Mouse (Mus musculus) midbrain, embryonic 10.5 days (tissue): ENCODE data around the gene Pkm. TPM values are rescaled to one million over a fixed set of nuclear protein-coding genes. Genes with fewer than 3 reads are reported as not detected.
A peak's percentile ranks its signal among the peaks of the same experiment; 100 is the strongest.

Experiments used
- DNase-seq: peaks from one replicate; pipeline ENCODE4 v3.0.0-alpha.2; 2017; ENCODE audit warnings: low spot score
- H3K27ac ChIP-seq: fragments of 300-500 bp; sonication (generic); replicated peaks from 2 replicates; pipeline ENCODE4 v1.5.1; 2016; ENCODE audit warnings: mild to moderate bottlenecking
- H3K27me3 ChIP-seq: fragments of 300-500 bp; sonication (generic); 2 replicates; pipeline ENCODE4 v1.6.1; 2016; ENCODE audit warnings: low read depth, mild to moderate bottlenecking; ENCODE audit not compliant: poor library complexity, severe bottlenecking
- H3K36me3 ChIP-seq: fragments of 300-500 bp; sonication (generic); 2 replicates; pipeline ENCODE4 v1.6.1; 2016; ENCODE audit warnings: mild to moderate bottlenecking, moderate library complexity
- H3K4me1 ChIP-seq: fragments of 300-500 bp; sonication (generic); 2 replicates; pipeline ENCODE4 v1.6.1; 2016
- H3K4me3 ChIP-seq: fragments of 300-500 bp; sonication (generic); 2 replicates; pipeline ENCODE4 v1.5.1; 2016; ENCODE audit warnings: mild to moderate bottlenecking, moderate library complexity
- H3K9me3 ChIP-seq: fragments of 300-500 bp; sonication (generic); replicated peaks from 2 replicates; pipeline ENCODE4 v1.6.1; 2016; ENCODE audit warnings: mild to moderate bottlenecking
- WGBS: fragments of 180-500 bp; shearing (Covaris S2); methylation state at CpG from one replicate; pipeline ENCODE4 v1.1.7; 2016; 5-methylcytosine and 5-hydroxymethylcytosine counted together
- polyA plus RNA-seq: library from polyadenylated mRNA; unstranded; fragments of >200 nt; fragmentation: Nextera tagmentation; extraction: Ambion mirVana; gene quantifications from 2 replicates; pipeline ENCODE4 v1.2.1, GENCODE M21; 2016

Gene Pkm
- polyA plus RNA-seq, 1 experiment from 2014 or later: 3,271 TPM

GRCm38 (mm10) chr9:59695451-59695813 lies 39.3 kb downstream of the Pkm start:
- peaks cover 17% of the 10 kb centered on the region for H3K27me3 ChIP-seq
- no peaks in the 10 kb centered on the region for H3K9me3 ChIP-seq
- peaks cover 23% of the 10 kb centered on the region for H3K4me1 ChIP-seq
- WGBS: 57% methylated on average over 3 of the region's 3 CpGs
- no peak overlapping the region; the same call in 1 of the 2 replicates for H3K27ac ChIP-seq
- no peak for DNase-seq
- no peaks in the 10 kb centered on the region for H3K36me3 ChIP-seq
- H3K4me3 ChIP-seq: no peak overlapping the region

- WGBS: 76% methylated on average over 3 of the region's 3 CpGs
- Histone ChIP-seq H3K36me3 (no peaks in the 10 kb centered on the region), H3K4me1 (peaks cover 23% of the 10 kb centered on the region), H3K27ac (no peak overlapping the region), H3K27me3 (peaks cover 10% of the 10 kb centered on the region), H3K9me3 (no peaks in the 10 kb centered on the region), H3K4me3 (no peak overlapping the region)
- DNase-seq: no peak
Measured at GRCm38 (mm10) chr9:59696381-59696780, 40.2 kb downstream of the Pkm start.

GRCm38 (mm10) chr9:59701094-59701493 lies 44.9 kb downstream of the Pkm start:
- Histone ChIP-seq H3K27ac (no peak overlapping the region), H3K27me3 (no peaks in the 10 kb centered on the region), H3K36me3 (no peaks in the 10 kb centered on the region), H3K4me3 (no peak overlapping the region), H3K9me3 (no peaks in the 10 kb centered on the region), H3K4me1 (no peaks in the 10 kb centered on the region)
- no peak for DNase-seq
- 88% methylated on average over 7 of the region's 7 CpGs for WGBS

- H3K9me3 ChIP-seq: no peaks in the 10 kb centered on the region
- no peaks in the 10 kb centered on the region for H3K36me3 ChIP-seq
- DNase-seq: no peak
- no peaks in the 10 kb centered on the region for H3K4me1 ChIP-seq
- 81% methylated on average over 6 of the region's 6 CpGs for WGBS
- H3K27ac ChIP-seq: no peak overlapping the region
- H3K27me3 ChIP-seq: no peaks in the 10 kb centered on the region
- H3K4me3 ChIP-seq: no peak overlapping the region
Measured at GRCm38 (mm10) chr9:59703099-59703498, 46.9 kb downstream of the Pkm start.

GRCm38 (mm10) chr9:59706850-59707825 lies 51.0 kb downstream of the Pkm start:
- Histone ChIP-seq H3K36me3 (no peaks in the 10 kb centered on the region), H3K4me3 (no peak overlapping the region), H3K27me3 (no peaks in the 10 kb centered on the region), H3K9me3 (no peaks in the 10 kb centered on the region), H3K27ac (no peak overlapping the region), H3K4me1 (no peaks in the 10 kb centered on the region)
- 71% methylated on average over 10 of the region's 10 CpGs for WGBS
- no peak for DNase-seq

- Histone ChIP-seq H3K4me3 (no peak overlapping the region), H3K4me1 (0 out of 2 replicates have a peak, but pooled peaks cover 5% of the 10 kb centered on the region), H3K9me3 (no peaks in the 10 kb centered on the region), H3K36me3 (no peaks in the 10 kb centered on the region), H3K27ac (no peak overlapping the region), H3K27me3 (no peaks in the 10 kb centered on the region)
- 80% methylated on average over 3 of the region's 3 CpGs for WGBS
- no peak for DNase-seq
Measured at GRCm38 (mm10) chr9:59709225-59709624, 53.1 kb downstream of the Pkm start.

GRCm38 (mm10) chr9:59716275-59716898 lies 60.2 kb downstream of the Pkm start:
- 84% methylated on average over 7 of the region's 7 CpGs for WGBS
- Histone ChIP-seq H3K27ac (no peak overlapping the region), H3K9me3 (no peaks in the 10 kb centered on the region), H3K36me3 (no peaks in the 10 kb centered on the region), H3K4me3 (no peak overlapping the region), H3K4me1 (0 out of 2 replicates have a peak, but pooled peaks cover 5% of the 10 kb centered on the region), H3K27me3 (no peaks in the 10 kb centered on the region)
- no peak for DNase-seq

GRCm38 (mm10) chr9:59718237-59718636 lies 62.1 kb downstream of the Pkm start:
- WGBS: 87% methylated on average over 4 of the region's 4 CpGs
- Histone ChIP-seq H3K4me1 (peaks cover 6% of the 10 kb centered on the region; the same call in 1 of the 2 replicates), H3K27me3 (no peaks in the 10 kb centered on the region), H3K36me3 (no peaks in the 10 kb centered on the region), H3K27ac (no peak overlapping the region), H3K4me3 (no peak overlapping the region), H3K9me3 (no peaks in the 10 kb centered on the region)
- no peak for DNase-seq

GRCm38 (mm10) chr9:59721144-59721543 lies 65.0 kb downstream of the Pkm start:
- Histone ChIP-seq H3K4me3 (no peak overlapping the region), H3K9me3 (no peaks in the 10 kb centered on the region), H3K4me1 (peaks cover 9% of the 10 kb centered on the region; the same call in 1 of the 2 replicates), H3K27ac (no peak overlapping the region), H3K36me3 (no peaks in the 10 kb centered on the region), H3K27me3 (no peaks in the 10 kb centered on the region)
- WGBS: 88% methylated on average over 5 of the region's 5 CpGs
- DNase-seq: no peak

- H3K4me1 ChIP-seq: peaks cover 9% of the 10 kb centered on the region; the same call in 1 of the 2 replicates
- peak overlapping the region; percentile 47 for H3K27ac ChIP-seq
- no peaks in the 10 kb centered on the region for H3K36me3 ChIP-seq
- no peaks in the 10 kb centered on the region for H3K9me3 ChIP-seq
- WGBS: 21% methylated on average over 10 of the region's 10 CpGs
- H3K27me3 ChIP-seq: no peaks in the 10 kb centered on the region
- peak; percentile 72 for DNase-seq
- H3K4me3 ChIP-seq: no peak overlapping the region
Measured at GRCm38 (mm10) chr9:59723096-59723657, 67.0 kb downstream of the Pkm start.

GRCm38 (mm10) chr9:59723791-59724442 lies 67.7 kb downstream of the Pkm start:
- Histone ChIP-seq H3K36me3 (no peaks in the 10 kb centered on the region), H3K9me3 (no peaks in the 10 kb centered on the region), H3K27me3 (no peaks in the 10 kb centered on the region), H3K4me3 (no peak overlapping the region), H3K4me1 (peaks cover 9% of the 10 kb centered on the region; the same call in 1 of the 2 replicates), H3K27ac (no peak overlapping the region)
- WGBS: 82% methylated on average over 8 of the region's 8 CpGs
- no peak for DNase-seq

- DNase-seq: no peak
- Histone ChIP-seq H3K27ac (no peak overlapping the region), H3K27me3 (no peaks in the 10 kb centered on the region), H3K36me3 (no peaks in the 10 kb centered on the region), H3K4me3 (no peak overlapping the region), H3K9me3 (no peaks in the 10 kb centered on the region), H3K4me1 (peaks cover 9% of the 10 kb centered on the region; the same call in 1 of the 2 replicates)
- WGBS: 88% methylated on average over 10 of the region's 10 CpGs
Measured at GRCm38 (mm10) chr9:59725515-59725914, 69.3 kb downstream of the Pkm start.
